Mouse (Mus musculus) heart, embryonic 14.5 days (tissue): ENCODE data around the gene Wdpcp. TPM values are rescaled to one million over a fixed set of nuclear protein-coding genes. Genes with fewer than 3 reads are reported as not detected.

ENCODE experiments used
- ATAC-seq: fragments of 200-750 bp; cut with Nextera tagmentation; 2 replicates; pipeline ENCODE4 v1.8.0; 2017; ENCODE audit warnings: low read depth, moderate TSS enrichment; ENCODE audit not compliant: insufficient number of reproducible peaks, insufficient read depth, low FRiP score
- H3K27ac ChIP-seq, 2 experiments: fragments of 200-500 bp in 1 of 2; fragments of 300-500 bp in 1 of 2; sonication (generic) in 1 of 2; replicated peaks in 1 of 2; 2 replicates each; pipeline ENCODE4 v1.5.1; 2012 to 2014; ENCODE audit warnings: low read depth in 2 of 2, low read length in 2 of 2, control low read depth in 1 of 2, mild to moderate bottlenecking in 1 of 2, mixed read lengths in 1 of 2; ENCODE audit not compliant: control insufficient read depth in 1 of 2, insufficient read depth in 1 of 2
- H3K27me3 ChIP-seq: fragments of 300-500 bp; sonication (generic); 2 replicates; pipeline ENCODE4 v1.6.1; 2014; ENCODE audit warnings: mild to moderate bottlenecking, low read length, control low read depth; ENCODE audit not compliant: control insufficient read depth, insufficient read depth
- H3K36me3 ChIP-seq: fragments of 300-500 bp; sonication (generic); 2 replicates; pipeline ENCODE4 v1.6.1; 2014; ENCODE audit warnings: mild to moderate bottlenecking, control low read depth, low read length, mixed read lengths; ENCODE audit not compliant: control insufficient read depth, insufficient read depth
- H3K4me1 ChIP-seq, 2 experiments: fragments of 200-500 bp in 1 of 2; fragments of 300-500 bp in 1 of 2; sonication (generic) in 1 of 2; 2 replicates each; pipeline ENCODE4 v1.6.1; 2012 to 2014; ENCODE audit warnings: low read length in 2 of 2, control low read depth in 1 of 2, mixed read lengths in 1 of 2; ENCODE audit not compliant: control insufficient read depth in 2 of 2, insufficient read depth in 2 of 2
- H3K4me2 ChIP-seq: fragments of 300-500 bp; sonication (generic); 2 replicates; pipeline ENCODE4 v1.6.1; 2014; ENCODE audit warnings: mild to moderate bottlenecking, low read length
- H3K4me3 ChIP-seq, 2 experiments: fragments of 200-500 bp in 1 of 2; fragments of 300-500 bp in 1 of 2; sonication (generic) in 1 of 2; 2 replicates each; pipeline ENCODE4 v1.5.1; 2012 to 2014; ENCODE audit warnings: low read length in 2 of 2, mild to moderate bottlenecking in 2 of 2, control low read depth in 1 of 2, low read depth in 1 of 2, moderate library complexity in 1 of 2; ENCODE audit not compliant: control insufficient read depth in 1 of 2, insufficient read depth in 1 of 2
- H3K9ac ChIP-seq: fragments of 300-500 bp; sonication (generic); 2 replicates; pipeline ENCODE4 v1.6.1; 2014; ENCODE audit warnings: mild to moderate bottlenecking, low read length
- H3K9me3 ChIP-seq: fragments of 300-500 bp; sonication (generic); 2 replicates; pipeline ENCODE4 v1.6.1; 2016; ENCODE audit warnings: low read length, control low read depth; ENCODE audit not compliant: control insufficient read depth
- WGBS: fragments of 180-500 bp; shearing (Covaris S2); extraction: QIAGEN DNeasy Blood & Tissue Kit; methylation state at CpG from one replicate; pipeline ENCODE4 v1.1.7; 2014; 5-methylcytosine and 5-hydroxymethylcytosine counted together
- polyA plus RNA-seq: library from polyadenylated mRNA; unstranded; fragments of >200 nt; fragmentation: Nextera tagmentation; extraction: Ambion mirVana; gene quantifications from 2 replicates; pipeline ENCODE4 v1.2.1, GENCODE M21; 2014

Wdpcp gene
- polyA plus RNA-seq, 1 experiment from 2014 or later = 7.6 TPM

GRCm38 (mm10) chr11:21864516-21864915, 292.5 kb downstream of the Wdpcp start:
- Histone ChIP-seq H3K9me3 (no peaks in the 10 kb centered on the region), H3K9ac (no peak overlapping the region), H3K36me3 (no peaks in the 10 kb centered on the region), H3K27ac (0 out of 4 replicates have a peak overlapping the region, but pooled peaks of 1 of the 2 experiments have one; percentile 4), H3K4me2 (no peak overlapping the region), H3K4me3 (no peak overlapping the region), H3K27me3 (no peaks in the 10 kb centered on the region), H3K4me1 (peaks cover 0 to 6% of the 10 kb centered on the region in 2 experiments; a peak in 2 of 4 replicates)
- no peak for ATAC-seq
- WGBS = 90% methylated on average over 6 of the region's 6 CpGs

- Histone ChIP-seq H3K27me3 (no peaks in the 10 kb centered on the region), H3K9ac (no peak overlapping the region), H3K36me3 (no peaks in the 10 kb centered on the region), H3K4me3 (no peak overlapping the region), H3K9me3 (no peaks in the 10 kb centered on the region), H3K4me1 (peaks cover 0 to 6% of the 10 kb centered on the region in 2 experiments; a peak in 2 of 4 replicates), H3K27ac (no peak overlapping the region), H3K4me2 (no peak overlapping the region)
- 69% methylated on average over 3 of the region's 3 CpGs for WGBS
- ATAC-seq = no peak
Observed at GRCm38 (mm10) chr11:21868675-21869074, 296.6 kb downstream of the Wdpcp start.

GRCm38 (mm10) chr11:21870863-21871262, 298.8 kb downstream of the Wdpcp start:
- H3K4me1 ChIP-seq = no peaks in the 10 kb centered on the region
- no peak overlapping the region for H3K4me2 ChIP-seq
- H3K9ac ChIP-seq = no peak overlapping the region
- H3K9me3 ChIP-seq = no peaks in the 10 kb centered on the region
- no peak for ATAC-seq
- H3K27ac ChIP-seq = no peak overlapping the region
- no peaks in the 10 kb centered on the region for H3K27me3 ChIP-seq
- H3K4me3 ChIP-seq = no peak overlapping the region
- H3K36me3 ChIP-seq = no peaks in the 10 kb centered on the region
- WGBS = 82% methylated on average over 1 of the region's 1 CpGs

- Histone ChIP-seq H3K36me3 (no peaks in the 10 kb centered on the region), H3K9me3 (no peaks in the 10 kb centered on the region), H3K4me1 (no peaks in the 10 kb centered on the region), H3K27ac (no peak overlapping the region), H3K9ac (no peak overlapping the region), H3K4me3 (no peak overlapping the region), H3K27me3 (no peaks in the 10 kb centered on the region), H3K4me2 (no peak overlapping the region)
- whole genome bisulfite sequencing = 59% methylated on average over 4 of the region's 4 CpGs
- ATAC-seq = no peak
Observed at GRCm38 (mm10) chr11:21871728-21872127, 299.7 kb downstream of the Wdpcp start.

GRCm38 (mm10) chr11:21875077-21875476, 303.0 kb downstream of the Wdpcp start:
- H3K27me3 ChIP-seq = no peaks in the 10 kb centered on the region
- 84% methylated on average over 2 of the region's 2 CpGs for WGBS
- no peak for ATAC-seq

GRCm38 (mm10) chr11:21894696-21895095, 322.7 kb downstream of the Wdpcp start:
- H3K9ac ChIP-seq = no peak overlapping the region
- 70% methylated on average over 3 of the region's 3 CpGs for WGBS
- no peak overlapping the region for H3K27ac ChIP-seq
- H3K9me3 ChIP-seq = no peaks in the 10 kb centered on the region
- no peaks in the 10 kb centered on the region for H3K27me3 ChIP-seq
- H3K4me3 ChIP-seq = no peak overlapping the region
- H3K4me1 ChIP-seq = no peaks in the 10 kb centered on the region
- no peak for ATAC-seq
- H3K4me2 ChIP-seq = no peak overlapping the region
- no peaks in the 10 kb centered on the region for H3K36me3 ChIP-seq

More at GRCm38 (mm10) chr11:21875077-21875476, 303.0 kb downstream of the Wdpcp start:
- H3K9me3 ChIP-seq = no peaks in the 10 kb centered on the region
- H3K36me3 ChIP-seq = no peaks in the 10 kb centered on the region
- H3K9ac ChIP-seq = no peak overlapping the region
- H3K4me2 ChIP-seq = no peak overlapping the region
- no peaks in the 10 kb centered on the region for H3K4me1 ChIP-seq
- H3K4me3 ChIP-seq = no peak overlapping the region
- no peak overlapping the region for H3K27ac ChIP-seq

GRCm38 (mm10) chr11:21922531-21922930, 350.5 kb downstream of the Wdpcp start:
- no peak overlapping the region for H3K4me3 ChIP-seq
- H3K9me3 ChIP-seq = no peaks in the 10 kb centered on the region
- 78% methylated on average over 3 of the region's 3 CpGs for WGBS
- ATAC-seq = no peak
- no peak overlapping the region for H3K27ac ChIP-seq
- H3K4me1 ChIP-seq = no peaks in the 10 kb centered on the region
- H3K36me3 ChIP-seq = no peaks in the 10 kb centered on the region
- H3K27me3 ChIP-seq = no peaks in the 10 kb centered on the region
- H3K9ac ChIP-seq = no peak overlapping the region
- no peak overlapping the region for H3K4me2 ChIP-seq
